Mouse (Mus musculus) gonadal fat pad, adult 2 months (tissue): ENCODE results near the gene Tanc1. TPM values are rescaled to one million over a fixed set of nuclear protein-coding genes. Genes with fewer than 3 reads are reported as not detected.
"Not testable (repeated sequence)": the region's sequence is repeated elsewhere in the genome, so short reads cannot be mapped to it uniquely, and the experiment has no call there.

Experiments
- DNase-seq: peaks from one replicate; pipeline ENCODE4 v3.0.0-alpha.2; 2012; ENCODE audit warnings: low read depth
- polyA plus RNA-seq: library from polyadenylated mRNA; depleted of rRNA; stranded (reverse); fragments of >200 nt; gene quantifications from 2 replicates; pipeline ENCODE4 v1.2.3, GENCODE M21; 2012

Tanc1 gene
- polyA plus RNA-seq, 1 experiment = 21.7 TPM

DNA sequence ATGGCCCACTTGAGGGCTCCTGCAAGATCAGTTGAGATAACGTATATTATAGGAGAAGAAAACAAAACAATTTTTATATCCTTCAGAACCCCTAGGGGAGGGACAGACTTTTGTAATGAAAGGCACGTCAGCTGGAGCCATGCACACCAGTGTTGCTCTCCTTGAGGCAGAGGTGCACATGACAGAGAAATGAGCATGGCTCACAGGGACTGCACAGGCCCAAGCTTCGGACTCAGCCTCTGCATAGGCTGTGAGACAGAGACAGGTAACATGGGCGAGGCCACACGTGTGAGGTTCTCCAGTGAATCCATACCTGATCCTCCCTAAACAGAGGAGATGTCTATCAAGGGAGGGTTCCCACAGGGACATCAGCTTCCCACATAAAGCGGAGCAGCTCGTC lies 217.9 kb downstream of the Tanc1 start:
- DNase-seq = no peak

DNA sequence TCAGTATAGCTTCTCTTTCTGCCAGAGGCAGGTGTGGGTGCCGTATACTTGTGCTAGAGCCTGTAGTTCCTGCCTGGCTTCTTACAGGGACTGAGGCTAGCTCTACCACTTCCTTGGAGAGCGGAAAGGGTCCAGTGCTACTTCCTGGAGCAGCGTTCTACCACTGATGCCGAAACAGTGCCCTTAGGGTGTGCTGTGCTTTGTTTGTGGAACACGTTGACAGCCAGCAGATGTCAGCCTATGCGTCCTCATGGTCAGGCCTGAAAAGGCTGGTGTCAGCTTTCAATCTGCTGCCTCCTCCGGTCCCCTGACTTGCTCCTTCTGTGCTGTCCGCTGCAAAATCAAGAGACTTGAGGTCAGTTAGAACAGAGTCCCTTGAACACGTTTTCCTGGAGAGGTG lies 218.3 kb downstream of the Tanc1 start:
- DNase-seq = no peak

DNA sequence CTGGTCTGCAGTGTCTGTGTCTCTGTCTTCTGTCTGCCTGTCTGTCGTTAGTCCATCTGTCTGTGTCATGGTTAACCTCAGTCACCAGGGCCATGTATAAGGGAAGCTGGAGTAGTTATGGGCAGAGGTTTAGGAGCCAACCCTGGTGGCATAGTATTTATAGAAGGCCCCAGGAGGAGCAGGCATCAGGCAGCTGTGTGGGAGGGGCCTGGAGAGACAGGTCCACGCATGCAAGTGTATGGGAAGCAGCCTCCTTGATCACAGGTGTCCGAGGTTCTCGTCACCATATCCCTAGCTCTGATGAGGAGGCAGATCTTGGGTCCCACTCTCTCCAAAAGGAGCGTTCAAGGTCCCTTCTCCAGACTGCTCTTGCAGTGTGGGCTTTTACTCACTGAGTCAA lies 219.1 kb downstream of the Tanc1 start:
- no peak for DNase-seq

DNA sequence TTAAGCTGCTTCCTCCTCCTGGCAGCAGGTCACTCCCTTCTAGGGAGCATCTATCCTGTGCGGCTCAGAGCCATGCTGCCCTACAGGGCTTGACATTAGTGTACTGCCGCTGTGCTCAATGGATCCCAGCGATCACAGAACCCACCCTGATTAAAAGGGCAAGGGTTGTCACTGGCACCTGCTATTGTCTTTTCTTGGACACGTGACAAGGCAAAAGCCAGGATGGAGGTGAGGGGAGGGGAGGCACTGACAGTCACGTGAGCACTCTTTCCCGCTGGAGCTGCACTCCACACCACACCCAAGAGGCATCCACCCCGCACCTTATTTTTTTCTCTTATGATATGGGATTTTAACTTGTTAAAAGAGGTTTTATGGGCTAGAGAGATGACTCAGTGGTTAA lies 220.0 kb downstream of the Tanc1 start:
- no peak for DNase-seq

DNA sequence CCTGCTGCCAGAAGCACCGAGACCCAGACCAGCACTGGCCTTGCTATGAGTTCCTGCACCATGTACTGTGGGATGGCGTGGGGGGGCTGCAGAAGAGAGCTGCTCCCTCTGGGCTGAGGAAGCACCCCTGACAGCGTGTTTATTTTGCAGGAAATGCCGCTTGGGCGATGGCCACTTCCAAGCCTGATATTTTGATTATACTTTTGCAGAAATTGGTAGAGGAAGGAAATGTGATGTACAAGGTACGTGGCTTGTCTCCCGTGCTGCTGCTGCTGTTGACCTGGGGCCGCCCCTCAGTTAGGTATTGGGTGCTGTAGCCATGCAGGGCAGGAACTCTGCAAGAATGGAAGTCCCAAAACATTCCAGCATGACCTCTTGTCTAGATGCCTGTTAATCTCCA lies 227.0 kb downstream of the Tanc1 start:
- DNase-seq = no peak

DNA sequence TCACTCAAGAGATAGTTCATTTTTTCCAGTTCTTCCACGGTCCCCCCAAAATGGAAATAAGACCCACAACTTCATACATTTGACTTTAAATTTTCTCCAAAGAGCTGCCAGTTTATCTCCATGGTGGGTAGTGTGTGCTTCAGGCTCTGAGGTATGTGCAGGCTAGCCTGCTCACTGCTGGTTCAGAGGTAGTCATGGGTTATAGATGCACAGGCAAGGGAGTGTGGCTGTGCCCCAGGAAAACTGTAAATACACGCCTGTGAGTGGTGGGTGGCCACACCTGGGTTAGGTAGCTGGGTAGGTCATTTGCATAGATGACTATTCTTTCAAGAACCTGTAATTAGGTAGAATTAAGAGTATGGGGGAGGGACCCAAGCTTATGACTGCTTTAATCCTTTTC lies 227.9 kb downstream of the Tanc1 start:
- no peak for DNase-seq

DNA sequence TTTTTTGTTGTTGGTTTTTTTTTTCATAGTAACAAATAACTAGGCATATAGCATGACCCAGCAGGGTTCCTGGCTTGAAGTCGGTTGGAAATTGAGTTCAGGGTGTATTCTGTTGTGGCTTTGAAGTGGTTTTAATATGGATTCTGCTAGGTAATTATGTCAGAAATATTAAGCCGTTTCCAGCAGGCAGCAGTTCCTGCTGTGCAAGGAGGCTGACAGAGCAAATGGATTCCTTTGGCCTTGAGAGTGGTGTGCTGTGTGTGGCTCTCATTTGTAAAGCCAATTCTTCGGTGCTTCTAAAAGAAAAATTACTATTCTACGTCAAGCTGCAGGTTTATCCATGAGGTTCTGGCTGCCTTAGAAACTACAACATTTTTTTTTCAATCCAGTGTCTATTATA lies 228.3 kb downstream of the Tanc1 start:
- no peak for DNase-seq

DNA sequence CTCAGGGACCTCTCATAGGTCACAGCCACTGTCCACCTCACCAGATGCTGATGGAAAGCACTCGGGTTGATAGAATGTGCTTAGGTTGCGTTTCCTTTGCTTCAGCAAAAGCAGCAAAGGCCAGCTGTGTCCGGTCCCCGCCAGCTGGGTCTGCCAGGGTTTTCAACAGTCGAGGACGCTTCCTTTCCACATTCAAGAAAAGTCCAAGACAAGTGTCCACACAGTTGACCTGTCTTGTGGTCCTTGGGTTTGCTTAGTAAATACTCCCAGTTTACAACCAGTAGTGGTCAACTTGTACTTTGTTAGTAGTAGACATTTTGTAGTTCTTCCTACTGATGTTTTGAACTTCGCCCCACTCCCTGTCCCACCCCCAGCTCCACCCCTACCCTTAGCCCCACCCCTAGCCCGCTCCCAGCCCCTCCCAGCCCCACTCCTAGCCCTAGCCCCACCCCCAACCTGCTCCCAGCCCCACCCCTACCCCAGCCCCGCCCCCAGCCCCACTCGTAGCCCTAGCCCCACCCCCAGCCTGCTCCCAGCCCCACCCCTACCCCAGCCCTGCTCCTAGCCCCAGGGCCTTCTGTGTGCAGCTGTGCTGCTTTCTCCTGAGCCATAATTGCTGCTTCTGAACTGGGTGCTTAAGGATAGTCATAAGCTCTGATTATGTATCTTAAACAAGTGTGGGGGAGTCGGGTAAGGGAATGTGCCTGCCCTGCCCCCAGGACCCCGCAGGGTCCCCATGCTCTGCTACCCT lies 229.5 kb downstream of the Tanc1 start:
- no peak for DNase-seq

DNA sequence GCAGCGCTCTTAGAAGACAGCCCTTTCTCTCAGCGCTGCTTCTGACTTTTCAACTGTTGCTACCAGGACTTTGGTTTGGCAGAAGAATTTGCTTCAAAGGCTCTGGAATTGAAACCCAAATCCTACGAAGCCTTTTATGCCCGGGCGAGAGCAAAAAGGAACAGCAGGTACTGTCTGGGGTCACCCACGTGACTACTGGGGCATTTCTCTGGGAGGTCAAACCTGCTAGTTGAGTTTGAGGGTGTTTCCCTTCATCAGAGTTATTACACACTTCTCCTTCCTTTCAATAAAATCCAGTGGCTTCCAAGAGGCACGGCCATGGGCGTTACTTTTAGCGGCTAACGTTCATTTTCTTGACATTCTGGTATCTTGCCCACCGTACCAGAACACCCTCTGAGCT lies 230.1 kb downstream of the Tanc1 start:
- no peak for DNase-seq

DNA sequence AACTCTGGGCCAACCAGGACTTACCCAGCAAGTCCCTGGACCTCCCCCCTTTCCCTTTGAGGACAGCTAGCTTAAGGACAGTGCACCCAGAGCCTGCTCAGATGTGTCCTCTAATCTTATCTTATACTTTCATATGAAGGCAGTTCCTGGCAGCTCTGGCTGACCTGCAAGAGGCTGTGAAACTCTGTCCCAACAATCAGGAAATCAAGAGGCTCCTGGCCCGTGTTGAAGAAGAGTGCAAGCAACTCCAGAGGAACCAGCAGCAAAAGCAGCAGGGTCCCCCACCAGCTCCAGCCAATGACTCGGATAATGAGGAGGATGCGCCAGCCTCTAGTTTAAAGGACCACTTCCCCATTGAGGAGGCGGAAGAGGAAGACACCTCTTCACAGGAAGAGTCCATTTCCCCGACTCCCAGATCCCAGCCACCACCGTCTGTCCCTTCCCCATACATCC lies 230.7 kb downstream of the Tanc1 start:
- DNase-seq = no peak

DNA sequence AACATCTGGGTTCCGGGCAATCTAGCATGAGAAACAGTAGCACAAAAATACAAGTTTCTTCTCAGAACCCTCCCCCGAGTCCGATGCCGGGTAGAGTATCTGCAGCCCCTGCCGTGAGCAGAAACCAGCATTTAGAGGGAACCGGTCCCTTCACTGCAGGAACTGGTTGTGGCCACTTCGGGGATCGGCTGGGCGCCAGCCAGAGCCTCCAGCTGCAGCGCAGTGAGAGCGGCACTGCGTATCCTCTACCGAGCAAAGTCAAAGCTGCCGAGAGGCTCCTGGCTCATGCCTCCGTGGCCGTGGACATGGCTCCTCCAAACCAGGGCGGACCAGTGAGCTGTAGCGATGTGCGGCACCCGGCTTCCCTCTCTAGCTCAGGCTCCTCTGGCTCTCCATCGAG lies 231.3 kb downstream of the Tanc1 start:
- DNase-seq = no peak

DNA sequence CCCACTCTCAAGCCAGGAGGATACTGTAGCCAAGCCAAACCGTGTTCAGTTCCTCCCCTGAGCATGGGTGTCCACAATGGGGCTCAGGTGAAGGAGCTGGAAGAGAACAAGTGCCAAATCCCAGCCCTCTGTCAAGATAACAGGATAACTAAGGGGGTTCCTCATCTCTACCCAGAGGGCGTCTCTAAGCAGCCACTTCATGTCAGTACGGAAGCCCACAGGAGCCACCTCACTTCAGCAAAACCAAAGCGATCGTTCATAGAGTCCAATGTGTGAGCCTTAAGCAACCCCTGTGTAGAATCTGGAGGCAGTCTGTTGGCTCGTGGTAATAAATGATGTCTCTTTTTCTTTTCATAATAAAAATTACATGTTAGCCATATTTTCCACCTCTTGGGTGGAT lies 232.0 kb downstream of the Tanc1 start:
- DNase-seq = no peak

DNA sequence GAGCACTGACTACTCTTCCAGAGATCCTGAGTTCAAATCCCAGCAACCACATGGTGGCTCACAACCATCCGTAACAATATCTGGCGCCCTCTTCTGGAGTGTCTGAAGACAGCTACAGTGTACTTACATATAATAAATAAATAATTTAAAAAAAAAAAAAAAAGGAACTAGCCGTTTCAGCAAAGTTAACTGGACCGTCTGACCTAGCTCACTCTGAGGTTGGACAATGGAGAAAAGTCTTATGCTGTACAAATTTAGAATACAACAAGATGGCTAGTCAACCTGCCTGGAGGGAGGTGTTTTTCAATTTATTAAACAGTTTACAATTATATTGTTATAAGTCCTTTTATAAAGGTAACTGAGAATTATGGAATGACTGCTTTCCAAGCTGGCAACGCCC lies 240.0 kb downstream of the Tanc1 start:
- not testable (repeated sequence) for DNase-seq

DNA sequence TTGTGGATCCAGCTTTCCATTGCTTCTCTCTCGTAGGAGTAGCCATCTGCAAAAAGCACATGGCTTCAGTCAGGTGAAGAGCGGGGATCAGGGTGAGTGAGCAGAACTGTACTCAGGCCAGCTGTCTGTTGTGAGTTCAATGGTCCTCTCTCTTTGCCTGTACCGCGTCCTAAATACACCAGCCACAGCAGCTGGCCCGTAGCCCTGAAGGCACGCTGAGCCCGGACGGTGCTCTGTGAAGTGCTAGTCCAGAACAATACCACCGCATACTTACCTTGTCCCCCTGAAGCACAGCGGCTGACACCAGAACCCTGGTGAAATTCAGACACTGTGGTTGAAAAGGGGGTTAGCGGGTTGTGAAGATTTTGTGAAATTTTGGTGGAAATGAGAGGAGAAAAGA lies 241.1 kb downstream of the Tanc1 start:
- no peak for DNase-seq

DNA sequence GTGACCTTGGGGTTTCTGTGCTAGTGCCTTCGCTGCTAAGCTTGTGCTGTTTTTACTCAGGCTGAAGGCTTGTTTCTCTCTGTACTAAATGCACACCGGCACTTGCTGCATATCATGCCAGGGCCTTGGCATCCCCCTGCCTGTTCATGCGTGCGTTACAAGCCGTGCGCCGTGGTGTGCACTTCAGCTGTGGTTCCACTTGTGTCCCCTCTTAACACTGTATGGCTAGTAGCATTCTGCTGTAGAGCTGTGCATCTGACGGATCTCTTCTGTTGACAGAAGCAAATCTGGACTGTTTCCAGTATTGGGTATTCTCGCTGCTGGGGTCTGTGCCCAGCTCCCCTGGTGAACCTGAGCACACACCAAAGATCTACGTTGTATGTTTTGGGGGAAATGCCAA lies 241.7 kb downstream of the Tanc1 start:
- no peak for DNase-seq

DNA sequence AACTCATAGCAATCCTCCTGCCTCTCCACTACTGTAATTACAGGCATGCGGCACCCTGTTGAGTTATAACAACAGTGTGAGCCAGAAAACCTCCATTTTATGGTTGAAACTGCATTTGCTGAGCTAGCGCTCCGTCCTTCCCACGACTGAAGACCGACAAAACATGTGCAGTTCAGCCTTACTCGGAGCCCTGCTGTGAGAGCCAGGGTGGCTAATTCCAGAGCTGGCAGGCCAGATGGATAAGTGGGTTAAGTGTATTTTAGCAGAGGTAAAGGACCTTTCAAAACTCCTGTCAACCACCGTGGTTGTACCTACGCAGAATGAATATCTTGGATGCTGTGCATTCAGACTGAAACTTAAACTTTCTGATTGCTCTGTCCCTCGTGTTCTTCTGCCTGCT lies 242.5 kb downstream of the Tanc1 start:
- no peak for DNase-seq

DNA sequence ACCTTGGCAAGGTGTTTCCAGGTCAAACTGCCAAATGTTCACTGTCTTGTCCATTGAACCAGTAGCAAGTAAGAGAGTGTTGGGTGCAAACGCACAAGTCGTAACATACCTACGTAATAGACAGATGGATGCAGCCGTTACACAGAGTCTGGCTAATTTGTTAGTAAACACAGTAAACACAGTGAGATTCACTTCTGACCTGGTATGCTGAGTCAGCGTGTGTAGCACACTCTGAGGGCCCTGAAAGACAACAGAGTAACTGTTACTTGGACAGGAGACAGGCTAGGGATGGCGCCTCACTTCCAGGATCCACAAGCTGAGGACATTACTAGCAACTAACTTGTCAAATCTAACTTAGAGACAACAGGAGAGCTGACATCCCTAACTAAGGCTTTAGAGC lies 250.8 kb downstream of the Tanc1 start:
- DNase-seq = no peak

DNA sequence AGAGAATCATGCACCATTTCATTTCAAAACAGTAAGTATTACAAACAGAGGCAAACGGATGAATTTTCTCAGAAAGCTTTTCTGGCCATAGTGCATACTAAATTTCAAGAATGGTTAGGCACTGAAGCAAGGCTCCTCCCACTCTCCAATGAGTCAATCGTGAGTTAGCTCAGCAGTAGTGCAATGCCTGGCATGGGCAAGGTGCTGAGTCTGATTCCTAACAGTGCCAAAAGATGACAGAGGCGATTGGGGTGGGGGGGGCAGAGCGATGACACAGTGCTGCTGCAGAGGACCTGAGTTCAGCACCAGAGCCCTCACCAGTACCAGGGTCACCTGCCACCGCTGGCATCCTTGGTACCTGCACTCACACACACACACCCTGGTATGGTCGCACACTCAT lies 258.7 kb downstream of the Tanc1 start:
- no peak for DNase-seq

DNA sequence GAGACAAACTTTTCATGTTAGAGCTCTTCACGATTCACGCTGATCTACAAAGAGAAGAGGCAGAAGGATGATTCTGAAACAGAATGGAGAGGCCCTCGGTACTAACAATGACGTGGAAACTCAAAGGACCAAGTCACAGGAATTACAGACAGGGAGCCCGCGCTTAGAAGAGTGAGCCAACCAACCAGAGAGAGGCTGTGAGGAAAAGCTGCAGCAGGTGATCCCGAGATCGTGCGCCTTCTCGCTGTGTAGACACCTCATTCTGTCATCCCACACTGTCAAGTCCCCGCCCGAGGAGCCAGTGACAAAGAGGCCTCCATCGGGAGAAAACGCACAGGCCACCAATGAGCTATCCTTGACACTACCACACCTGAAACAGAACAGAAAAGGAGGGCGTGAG lies 264.6 kb downstream of the Tanc1 start:
- DNase-seq = no peak

DNA sequence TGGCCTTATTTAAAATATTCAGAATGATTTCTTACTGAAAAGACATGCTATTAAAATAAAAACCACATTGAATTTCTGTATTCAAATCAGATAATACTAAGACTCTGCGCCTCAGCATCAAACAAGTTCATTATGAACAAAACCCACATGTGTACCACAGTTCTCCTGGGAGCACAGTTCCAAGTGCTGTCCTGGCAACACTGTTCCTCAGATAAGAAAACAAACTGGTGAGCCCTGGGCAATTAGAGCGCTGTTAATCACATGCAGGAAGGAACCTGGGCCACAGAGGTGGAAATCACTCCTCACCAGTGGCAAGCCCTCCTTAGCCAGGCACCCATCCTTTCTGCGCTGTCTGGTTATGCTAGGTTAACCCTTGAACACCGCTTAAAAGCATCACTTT lies 265.5 kb downstream of the Tanc1 start:
- no peak for DNase-seq

DNA sequence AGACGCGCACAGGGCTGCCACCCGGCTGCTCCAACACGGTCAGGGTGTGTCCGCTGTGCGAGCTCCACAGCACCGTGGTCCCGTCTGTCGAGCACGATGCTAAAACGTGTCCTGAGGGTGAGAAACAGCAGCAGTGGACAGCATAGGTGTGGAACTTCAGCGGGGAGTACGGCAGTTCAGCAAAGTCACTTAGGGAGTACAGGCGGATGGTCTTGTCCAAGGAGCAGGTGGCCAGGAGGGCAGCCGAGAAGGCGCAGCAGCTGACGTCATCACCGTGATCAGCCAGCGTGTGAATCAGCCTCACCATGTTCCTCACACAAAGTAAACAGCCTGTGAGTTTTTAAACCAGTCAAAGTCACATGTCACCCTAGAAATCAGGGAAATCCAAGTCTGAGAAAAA lies 266.4 kb downstream of the Tanc1 start:
- DNase-seq = no peak

DNA sequence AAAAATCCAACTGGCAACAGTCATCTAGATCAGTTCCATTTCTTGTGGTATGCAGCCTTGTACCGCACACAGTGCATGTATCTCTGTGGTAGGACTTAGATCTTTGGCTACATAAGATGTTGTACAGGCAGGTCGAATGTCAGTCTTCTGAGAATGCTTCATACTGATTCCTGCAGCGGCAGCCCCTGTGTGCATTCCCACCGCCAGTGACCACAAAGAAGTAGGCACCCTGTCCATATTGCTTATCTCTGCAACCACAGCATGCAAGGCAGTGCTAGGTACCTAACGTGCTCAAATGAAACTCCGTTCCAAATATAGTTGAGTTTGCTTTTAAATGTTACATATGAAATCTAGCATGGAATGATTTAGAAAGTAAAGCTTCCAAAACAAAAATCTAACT lies 269.6 kb downstream of the Tanc1 start:
- no peak for DNase-seq

DNA sequence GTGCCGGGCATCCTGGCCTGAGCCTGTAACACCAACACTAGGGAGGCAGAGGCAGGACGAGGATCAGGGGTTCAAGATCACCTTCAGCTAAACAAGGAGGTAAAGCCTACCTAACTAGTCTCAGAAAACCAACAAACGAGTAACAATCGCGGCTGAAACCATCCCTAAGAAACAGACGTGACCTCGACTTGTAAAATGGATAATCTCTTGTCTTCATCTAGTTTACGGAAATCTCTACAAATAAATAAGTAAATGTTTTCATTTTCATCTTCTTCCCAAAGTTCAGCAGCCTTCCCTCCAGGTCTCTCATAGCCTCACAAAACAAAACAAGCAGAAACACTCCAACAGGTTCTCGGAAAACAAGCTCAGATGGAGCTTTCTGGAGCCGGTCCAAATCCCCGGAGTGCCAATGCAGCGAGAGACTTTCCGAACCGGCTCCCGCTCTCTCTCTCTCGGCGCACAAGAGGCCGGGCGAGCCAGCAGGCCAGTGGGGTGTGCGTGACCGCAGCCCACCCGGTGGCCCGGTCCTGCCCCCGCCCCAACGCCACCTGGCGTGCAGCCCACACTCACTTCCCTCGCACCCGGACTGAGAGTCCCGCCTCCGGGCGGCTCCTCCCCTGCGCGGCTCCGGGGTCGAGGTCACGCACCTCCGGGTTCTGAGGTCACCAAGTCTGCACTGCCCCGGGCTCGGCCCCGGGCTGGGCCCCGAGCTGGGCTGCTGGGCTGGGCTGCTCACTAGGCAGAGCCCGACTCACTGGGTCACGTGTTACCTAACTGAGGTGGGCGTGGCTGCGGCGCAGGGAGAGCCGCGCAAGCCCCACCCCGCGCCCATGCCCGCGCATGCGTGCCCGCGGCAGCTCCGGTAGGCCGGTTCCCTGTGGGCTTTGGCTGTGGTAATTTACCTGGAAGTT lies 270.2 kb downstream of the Tanc1 start, which contains the start of gene Wdsub1:
Gene Wdsub1 (minus strand): TSS at position 761 of the 911 bp plus-strand sequence.
- DNase-seq = peak; percentile 27
